16 mouse cellular contexts compared by ENCODE assay signal in genomic region chr3:152556435-152556834, GRCm38 (mm10).
A peak's percentile ranks its signal among the peaks of the same experiment; 100 is the strongest.
DNase-seq lines count a peak whose midpoint lies in the region; TF ChIP-seq lines count a peak whose summit lies in the region.
"Had no signal": no experiment of that assay in that cellular context is flagged by ENCODE, and none has a peak within 500 bp of the region (broad histone marks: within the 10 kb centered on the region; RNA-seq: fewer than 3 reads in every experiment).

No protein-coding gene starts in this region.

- H3K27me3 ChIP-seq in heart, embryonic 10.5 days (ENCODE audit: insufficient read depth, poor library complexity, severe bottlenecking): no peaks in the 10 kb centered on the region
- H3K27me3 ChIP-seq: liver, embryonic 13.5 days; midbrain, embryonic 15.5 days had no signal

- no peak for TF ChIP-seq CTCF in layer of hippocampus, adult 2 months (conservative IDR thresholded peaks at IDR 0.05)

- DNase-seq in heart, embryonic 10.5 days (ENCODE audit: low spot score): peak; percentile 66
- DNase-seq in heart, adult 18-20 months: no peak
- DNase-seq in layer of hippocampus, adult 2 months (ENCODE audit: low spot score in 2 of 2): no peak
- DNase-seq in layer of hippocampus, adult 18-20 months (ENCODE audit: low spot score in 2 of 2): no peak
- peak; percentile 41 for DNase-seq in MEL-GATA-1-ER (ENCODE audit: extremely low read depth, low read depth)
- DNase-seq in brain, adult 2 months (ENCODE audit: low read depth, low spot score): peak; percentile 53
- no peak for DNase-seq in cerebellum, adult 9-11 months
- no peak for DNase-seq in cerebellum, postnatal 14 days
- DNase-seq: cerebellum, adult 18-20 months; layer of hippocampus, adult 9-11 months; liver, embryonic 13.5 days had no signal

- H3K9me3 ChIP-seq in heart, embryonic 10.5 days: no peaks in the 10 kb centered on the region
- H3K9me3 ChIP-seq: G1E; liver, embryonic 13.5 days; midbrain, embryonic 15.5 days had no signal

- 42% methylated on average over 4 of the region's 4 CpGs for WGBS in heart, embryonic 10.5 days

- H3K27ac ChIP-seq in heart, embryonic 10.5 days: no peak overlapping the region
- H3K27ac ChIP-seq in layer of hippocampus, adult 2 months: peak overlapping the region; percentile 52
- H3K27ac ChIP-seq: hindbrain, embryonic 14.5 days; liver, embryonic 13.5 days; macrophage; midbrain, embryonic 15.5 days had no signal

- H3K36me3 ChIP-seq in heart, embryonic 10.5 days: no peaks in the 10 kb centered on the region
- H3K36me3 ChIP-seq: G1E; liver, embryonic 13.5 days; midbrain, embryonic 15.5 days had no signal

- H3K4me3 ChIP-seq in heart, embryonic 10.5 days: no peak overlapping the region
- no peak overlapping the region for H3K4me3 ChIP-seq in layer of hippocampus, adult 2 months
- H3K4me3 ChIP-seq: erythroblast, embryonic 14.5 days; liver, embryonic 13.5 days; midbrain, embryonic 15.5 days had no signal

- H3K4me1 ChIP-seq in heart, embryonic 10.5 days: peaks cover 13% of the 10 kb centered on the region; the same call in 1 of the 2 replicates
- H3K4me1 ChIP-seq: midbrain, embryonic 15.5 days had no signal

Comparison
In these comparisons a context has a peak if more than half of its experiments do, and no peak if none do; other contexts are left out.
1. DNase-seq: peak in heart, embryonic 10.5 days (single experiment), MEL-GATA-1-ER (single experiment) and brain, adult 2 months (single experiment); none in heart, adult 18-20 months (0 of 2), layer of hippocampus, adult 2 months (0 of 2), layer of hippocampus, adult 18-20 months (0 of 2), cerebellum, adult 9-11 months (single experiment) and cerebellum, postnatal 14 days (0 of 2).